Mouse (Mus musculus): ENCODE data around the gene Popdc2.

Gene Popdc2

GRCm38 (mm10) chr16:38376163-38376840, 14.3 kb downstream of the Popdc2 start:
- no peak for DNase-seq (ENCODE audit: extremely low read depth, low read depth)

GRCm38 (mm10) chr16:38376841-38377249, 14.8 kb downstream of the Popdc2 start:
- no peak for DNase-seq (ENCODE audit: extremely low read depth, low read depth)

- no peak for DNase-seq (ENCODE audit: extremely low read depth, low read depth)
Observed at GRCm38 (mm10) chr16:38377546-38377945, 15.5 kb downstream of the Popdc2 start.

- DNase-seq (ENCODE audit: extremely low read depth, low read depth), result no peak
Observed at GRCm38 (mm10) chr16:38378591-38378990, 16.6 kb downstream of the Popdc2 start.

- DNase-seq (ENCODE audit: extremely low read depth, low read depth), result no peak
Observed at GRCm38 (mm10) chr16:38379088-38379487, 17.1 kb downstream of the Popdc2 start.

GRCm38 (mm10) chr16:38379493-38379892, 17.5 kb downstream of the Popdc2 start:
- no peak for DNase-seq (ENCODE audit: extremely low read depth, low read depth)

GRCm38 (mm10) chr16:38379926-38380325, 17.9 kb downstream of the Popdc2 start:
- no peak for DNase-seq (ENCODE audit: extremely low read depth, low read depth)

- DNase-seq (ENCODE audit: extremely low read depth, low read depth), result peak; percentile 88
Observed at GRCm38 (mm10) chr16:38383683-38384082, 21.7 kb downstream of the Popdc2 start.

- no peak for DNase-seq (ENCODE audit: extremely low read depth, low read depth)
Observed at GRCm38 (mm10) chr16:38385184-38385634, 23.2 kb downstream of the Popdc2 start.

GRCm38 (mm10) chr16:38385700-38386099, 23.7 kb downstream of the Popdc2 start:
- DNase-seq (ENCODE audit: extremely low read depth, low read depth), result no peak

GRCm38 (mm10) chr16:38387389-38387788, 25.4 kb downstream of the Popdc2 start:
- no peak for DNase-seq (ENCODE audit: extremely low read depth, low read depth)

- DNase-seq (ENCODE audit: extremely low read depth, low read depth), result no peak
Observed at GRCm38 (mm10) chr16:38388757-38389156, 26.7 kb downstream of the Popdc2 start.

GRCm38 (mm10) chr16:38389284-38389893, 27.4 kb downstream of the Popdc2 start:
- DNase-seq (ENCODE audit: extremely low read depth, low read depth), result no peak

- DNase-seq (ENCODE audit: extremely low read depth, low read depth), result no peak
Observed at GRCm38 (mm10) chr16:38390322-38390721, 28.3 kb downstream of the Popdc2 start.

- DNase-seq (ENCODE audit: extremely low read depth, low read depth), result no peak
Observed at GRCm38 (mm10) chr16:38392126-38392894, 30.3 kb downstream of the Popdc2 start.

GRCm38 (mm10) chr16:38394191-38394618, 32.2 kb downstream of the Popdc2 start:
- no peak for DNase-seq (ENCODE audit: extremely low read depth, low read depth)

GRCm38 (mm10) chr16:38395060-38395730, 33.2 kb downstream of the Popdc2 start:
- no peak for DNase-seq (ENCODE audit: extremely low read depth, low read depth)

- no peak for DNase-seq (ENCODE audit: extremely low read depth, low read depth)
Observed at GRCm38 (mm10) chr16:38396155-38396554, 34.1 kb downstream of the Popdc2 start.

GRCm38 (mm10) chr16:38398266-38398665, 36.3 kb downstream of the Popdc2 start:
- DNase-seq (ENCODE audit: extremely low read depth, low read depth), result no peak

GRCm38 (mm10) chr16:38399076-38399475, 37.1 kb downstream of the Popdc2 start:
- no peak for DNase-seq (ENCODE audit: extremely low read depth, low read depth)

- no peak for DNase-seq (ENCODE audit: extremely low read depth, low read depth)
Observed at GRCm38 (mm10) chr16:38399531-38400231, 37.7 kb downstream of the Popdc2 start.
